Mouse (Mus musculus) neural tube, embryonic 14.5 days (tissue): Measurements from ENCODE around the gene Plcxd2. TPM values are rescaled to one million over a fixed set of nuclear protein-coding genes. Genes with fewer than 3 reads are reported as not detected.

Experiments used
- ATAC-seq: fragments of 200-750 bp; cut with Nextera tagmentation; 2 replicates; pipeline ENCODE4 v1.8.0; 2017; ENCODE audit warnings: low read depth, mild to moderate bottlenecking, moderate TSS enrichment, moderate library complexity
- H3K27ac ChIP-seq: fragments of 300-500 bp; sonication (generic); 2 replicates; pipeline ENCODE4 v1.5.1; 2014; ENCODE audit warnings: low read depth, mild to moderate bottlenecking, control low read depth, low read length, moderate library complexity, mixed read lengths
- H3K27me3 ChIP-seq: fragments of 300-500 bp; sonication (generic); 2 replicates; pipeline ENCODE4 v1.6.1; 2014; ENCODE audit warnings: low read length; ENCODE audit not compliant: control insufficient read depth, insufficient read depth
- H3K36me3 ChIP-seq: fragments of 300-500 bp; sonication (generic); 2 replicates; pipeline ENCODE4 v1.6.1; 2014; ENCODE audit warnings: low read length, mixed read lengths; ENCODE audit not compliant: control insufficient read depth, insufficient read depth
- H3K4me1 ChIP-seq: fragments of 300-500 bp; sonication (generic); 2 replicates; pipeline ENCODE4 v1.6.1; 2014; ENCODE audit warnings: low read length; ENCODE audit not compliant: control insufficient read depth, insufficient read depth
- H3K4me2 ChIP-seq: fragments of 300-500 bp; sonication (generic); 2 replicates; pipeline ENCODE4 v1.6.1; 2014; ENCODE audit warnings: mild to moderate bottlenecking, low read depth, low read length, control low read depth
- H3K4me3 ChIP-seq: fragments of 300-500 bp; sonication (generic); 2 replicates; pipeline ENCODE4 v1.5.1; 2014; ENCODE audit warnings: low read depth, low read length, control low read depth, mixed read lengths
- H3K9ac ChIP-seq: fragments of 300-500 bp; sonication (generic); replicated peaks from 2 replicates; pipeline ENCODE4 v1.6.1; 2014; ENCODE audit warnings: low read depth, mild to moderate bottlenecking, control low read depth, low read length, mixed read lengths
- H3K9me3 ChIP-seq: fragments of 300-500 bp; sonication (generic); 2 replicates; pipeline ENCODE4 v1.6.1; 2016; ENCODE audit warnings: low read length; ENCODE audit not compliant: control insufficient read depth
- WGBS: fragments of 180-500 bp; shearing (Covaris S2); extraction: QIAGEN DNeasy Blood & Tissue Kit; methylation state at CpG from one replicate; pipeline ENCODE4 v1.1.7; 2014; 5-methylcytosine and 5-hydroxymethylcytosine counted together
- polyA plus RNA-seq: library from polyadenylated mRNA; unstranded; fragments of >200 nt; fragmentation: Nextera tagmentation; extraction: Ambion mirVana; gene quantifications from 2 replicates; pipeline ENCODE4 v1.2.1, GENCODE M21; 2014

Plcxd2 gene
- polyA plus RNA-seq, 1 experiment from 2014 or later, result 15.1 TPM

GRCm38 (mm10) chr16:46019359-46019758, 9.3 kb upstream of the Plcxd2 start:
- Histone ChIP-seq H3K36me3 (no peaks in the 10 kb centered on the region), H3K9me3 (no peaks in the 10 kb centered on the region), H3K27me3 (no peaks in the 10 kb centered on the region; the same call in 1 of the 2 replicates), H3K4me2 (no peak overlapping the region), H3K4me1 (no peaks in the 10 kb centered on the region), H3K9ac (no peak overlapping the region), H3K4me3 (no peak overlapping the region), H3K27ac (no peak overlapping the region)
- ATAC-seq, result no peak
- WGBS, result 63% methylated on average over 1 of the region's 1 CpGs

- ATAC-seq, result no peak
- Histone ChIP-seq H3K9ac (no peak overlapping the region), H3K4me3 (no peak overlapping the region), H3K4me1 (no peaks in the 10 kb centered on the region), H3K9me3 (no peaks in the 10 kb centered on the region), H3K36me3 (no peaks in the 10 kb centered on the region), H3K27me3 (no peaks in the 10 kb centered on the region), H3K4me2 (no peak overlapping the region), H3K27ac (no peak overlapping the region)
- 95% methylated on average over 1 of the region's 1 CpGs for WGBS
Observed at GRCm38 (mm10) chr16:46011696-46012095, 1.7 kb upstream of the Plcxd2 start.

- Histone ChIP-seq H3K9me3 (no peaks in the 10 kb centered on the region), H3K4me1 (no peaks in the 10 kb centered on the region), H3K36me3 (no peaks in the 10 kb centered on the region), H3K4me3 (peak overlapping the region; percentile 65), H3K9ac (peak overlapping the region; percentile 59; the same call in 1 of the 2 replicates), H3K27me3 (no peaks in the 10 kb centered on the region), H3K27ac (peak overlapping the region; percentile 73), H3K4me2 (peak overlapping the region; percentile 91)
- WGBS, result 11% methylated on average over 5 of the region's 5 CpGs
- ATAC-seq, result peak; percentile 0
Observed at GRCm38 (mm10) chr16:46010906-46011220, 845 bp upstream of the Plcxd2 start.

GRCm38 (mm10) chr16:46009717-46010116, 301 bp downstream of the Plcxd2 start:
- Histone ChIP-seq H3K4me2 (peak overlapping the region; percentile 91), H3K36me3 (no peaks in the 10 kb centered on the region), H3K9ac (peak overlapping the region; percentile 59), H3K27me3 (no peaks in the 10 kb centered on the region), H3K4me3 (peak overlapping the region; percentile 65), H3K27ac (no peak overlapping the region; the same call in 1 of the 2 replicates), H3K9me3 (no peaks in the 10 kb centered on the region), H3K4me1 (no peaks in the 10 kb centered on the region)
- 1% methylated on average over 13 of the region's 13 CpGs for WGBS
- ATAC-seq, result no peak; the same call in 1 of the 2 replicates

GRCm38 (mm10) chr16:46008766-46009165, 1.3 kb downstream of the Plcxd2 start:
- Histone ChIP-seq H3K4me2 (peak overlapping the region; percentile 91), H3K36me3 (no peaks in the 10 kb centered on the region), H3K27me3 (no peaks in the 10 kb centered on the region), H3K4me3 (peak overlapping the region; percentile 65), H3K4me1 (no peaks in the 10 kb centered on the region), H3K9me3 (no peaks in the 10 kb centered on the region), H3K27ac (no peak overlapping the region), H3K9ac (peak overlapping the region; percentile 26; the same call in 1 of the 2 replicates)
- no peak for ATAC-seq
- WGBS, result 71% methylated on average over 3 of the region's 3 CpGs

GRCm38 (mm10) chr16:46008036-46008605, 1.9 kb downstream of the Plcxd2 start:
- Histone ChIP-seq H3K9me3 (no peaks in the 10 kb centered on the region), H3K4me3 (peak overlapping the region; percentile 65; the same call in 1 of the 2 replicates), H3K27ac (no peak overlapping the region), H3K36me3 (no peaks in the 10 kb centered on the region), H3K9ac (no peak overlapping the region), H3K4me2 (peak overlapping the region; percentile 91), H3K4me1 (no peaks in the 10 kb centered on the region), H3K27me3 (no peaks in the 10 kb centered on the region)
- no peak for ATAC-seq
- 65% methylated on average over 5 of the region's 5 CpGs for WGBS

DNA sequence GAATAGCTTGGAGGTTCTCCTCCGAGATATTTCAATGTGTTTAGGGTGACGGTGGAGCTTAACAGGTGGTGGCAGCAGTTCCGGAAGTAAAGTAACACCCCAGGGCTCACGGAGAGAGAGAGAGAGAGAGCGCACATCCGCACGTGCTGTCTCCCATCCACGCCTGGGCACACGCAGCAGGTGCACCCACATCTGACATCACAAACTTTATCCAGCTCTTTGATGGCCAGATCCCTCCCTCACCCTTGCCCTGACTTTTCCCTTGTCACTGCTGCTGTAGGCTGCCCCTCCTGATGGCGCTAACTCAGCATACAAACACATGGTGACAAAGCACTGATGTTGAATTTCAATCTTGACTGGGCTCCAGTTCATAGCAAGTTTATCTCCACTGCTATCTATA, 3.8 kb downstream of the Plcxd2 start:
- H3K9me3 ChIP-seq, result no peaks in the 10 kb centered on the region
- H3K4me3 ChIP-seq, result no peak overlapping the region
- H3K27ac ChIP-seq, result no peak overlapping the region
- no peak overlapping the region for H3K9ac ChIP-seq
- no peak overlapping the region for H3K4me2 ChIP-seq
- 87% methylated on average over 10 of the region's 10 CpGs for WGBS
- no peak for ATAC-seq
- H3K4me1 ChIP-seq, result no peaks in the 10 kb centered on the region
- no peaks in the 10 kb centered on the region for H3K36me3 ChIP-seq
- H3K27me3 ChIP-seq, result no peaks in the 10 kb centered on the region

- no peaks in the 10 kb centered on the region for H3K9me3 ChIP-seq
- no peak overlapping the region for H3K4me3 ChIP-seq
- no peaks in the 10 kb centered on the region for H3K4me1 ChIP-seq
- ATAC-seq, result no peak
- H3K4me2 ChIP-seq, result no peak overlapping the region
- no peak overlapping the region for H3K27ac ChIP-seq
- no peak overlapping the region for H3K9ac ChIP-seq
- no peaks in the 10 kb centered on the region for H3K27me3 ChIP-seq
- H3K36me3 ChIP-seq, result no peaks in the 10 kb centered on the region
- WGBS, result 85% methylated on average over 10 of the region's 10 CpGs
Observed at GRCm38 (mm10) chr16:46001550-46002166, 8.4 kb downstream of the Plcxd2 start.

DNA sequence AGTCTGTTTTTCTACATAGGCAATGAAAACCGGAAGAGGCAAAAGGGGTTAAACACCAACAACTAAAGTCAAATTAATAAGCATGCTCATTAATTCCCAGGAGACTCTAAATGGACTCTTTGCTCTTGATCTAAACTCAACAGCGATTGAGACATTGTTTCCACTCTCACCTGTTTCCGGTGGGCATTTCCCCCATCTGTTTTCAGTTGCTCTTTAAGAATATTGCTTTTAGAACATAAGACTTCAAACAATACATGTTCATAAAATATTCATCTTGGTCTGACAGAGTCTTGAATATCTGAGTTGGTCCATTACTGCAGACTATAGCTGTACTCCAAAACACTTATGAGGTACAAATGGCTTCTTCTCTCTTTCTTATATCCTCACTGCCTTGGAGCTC, 9.0 kb downstream of the Plcxd2 start:
- WGBS, result 73% methylated on average over 3 of the region's 3 CpGs
- no peaks in the 10 kb centered on the region for H3K4me1 ChIP-seq
- H3K27ac ChIP-seq, result no peak overlapping the region
- H3K9me3 ChIP-seq, result no peaks in the 10 kb centered on the region
- H3K4me2 ChIP-seq, result no peak overlapping the region
- H3K36me3 ChIP-seq, result no peaks in the 10 kb centered on the region
- H3K27me3 ChIP-seq, result no peaks in the 10 kb centered on the region
- H3K4me3 ChIP-seq, result no peak overlapping the region
- no peak overlapping the region for H3K9ac ChIP-seq
- no peak for ATAC-seq
